Mouse (Mus musculus) embryonic facial prominence, embryonic 12.5 days (tissue): ENCODE data around the gene Gm15091. TPM values are rescaled to one million over a fixed set of nuclear protein-coding genes. Genes with fewer than 3 reads are reported as not detected.
"Not testable (repeated sequence)": the region's sequence is repeated elsewhere in the genome, so short reads cannot be mapped to it uniquely, and the experiment has no call there.

Source experiments
- ATAC-seq: fragments of 200-750 bp; cut with Nextera tagmentation; 2 replicates; pipeline ENCODE4 v1.8.0; 2017; ENCODE audit not compliant: insufficient number of reproducible peaks, insufficient read depth, low FRiP score, low TSS enrichment
- H3K27ac ChIP-seq: fragments of 300-500 bp; sonication (generic); 2 replicates; pipeline ENCODE4 v1.5.1; 2016; ENCODE audit warnings: mild to moderate bottlenecking
- H3K27me3 ChIP-seq: fragments of 300-500 bp; sonication (generic); 2 replicates; pipeline ENCODE4 v1.6.1; 2016; ENCODE audit warnings: mild to moderate bottlenecking, moderate library complexity
- H3K36me3 ChIP-seq: fragments of 300-500 bp; sonication (generic); 2 replicates; pipeline ENCODE4 v1.6.1; 2016; ENCODE audit warnings: mild to moderate bottlenecking
- H3K4me1 ChIP-seq: fragments of 300-500 bp; sonication (generic); 2 replicates; pipeline ENCODE4 v1.6.1; 2016
- H3K4me2 ChIP-seq: fragments of 300-500 bp; sonication (generic); replicated peaks from 2 replicates; pipeline ENCODE4 v1.6.1; 2016; ENCODE audit warnings: mild to moderate bottlenecking, moderate library complexity
- H3K4me3 ChIP-seq: fragments of 300-500 bp; sonication (generic); 2 replicates; pipeline ENCODE4 v1.5.1; 2016; ENCODE audit warnings: mild to moderate bottlenecking
- H3K9ac ChIP-seq: fragments of 300-500 bp; sonication (generic); 2 replicates; pipeline ENCODE4 v1.6.1; 2016; ENCODE audit warnings: mild to moderate bottlenecking, moderate library complexity
- H3K9me3 ChIP-seq: fragments of 300-500 bp; sonication (generic); 2 replicates; pipeline ENCODE4 v1.6.1; 2016; ENCODE audit warnings: mild to moderate bottlenecking, moderate library complexity
- WGBS: fragments of 180-500 bp; shearing (Covaris S2); methylation state at CpG from one replicate; pipeline ENCODE4 v1.1.7; 2016; 5-methylcytosine and 5-hydroxymethylcytosine counted together
- polyA plus RNA-seq: library from polyadenylated mRNA; unstranded; fragments of >200 nt; fragmentation: Nextera tagmentation; extraction: Ambion mirVana; gene quantifications from 2 replicates; pipeline ENCODE4 v1.2.1, GENCODE M21; 2016

Gm15091 gene
- polyA plus RNA-seq: not detected in 2 replicates

- not testable (repeated sequence) for H3K9me3 ChIP-seq, H3K4me1 ChIP-seq, H3K9ac ChIP-seq, H3K4me3 ChIP-seq, H3K36me3 ChIP-seq, H3K27me3 ChIP-seq, H3K27ac ChIP-seq, H3K4me2 ChIP-seq, ATAC-seq
- 75% methylated on average over 5 of the region's 6 CpGs for WGBS
These were observed at the start of gene Gm15091 for GRCm38 (mm10) chrX:149941355-149941754. Gene Gm15091, plus strand, starts transcription at chrX:149941655.

Other genes starting within 250 kb of the Gm15091 start
- gene Gm15097, start 157.2 kb upstream of the Gm15091 start, polyA plus RNA-seq: not detected in 2 replicates